Mouse (Mus musculus) erythroblast, embryonic 14.5 days (primary cell): ENCODE measurements at regions not wholly inside any gene's neighbourhood (a gene's known extent, or its start where the extent isn't known, plus 50 kb on each side); places are given as distances from the start of the nearest gene placed in this dataset.

Source experiments
- GATA1 ChIP-seq: IDR thresholded peaks from 2 replicates; pipeline ENCODE4 v1.6.1; 2012; ENCODE audit warnings: low read length, inconsistent platforms, mixed read lengths
- TAL1 ChIP-seq: IDR thresholded peaks from 3 replicates; pipeline ENCODE4 v1.6.1; 2012; ENCODE audit warnings: low read length, inconsistent platforms, mixed read lengths

DNA sequence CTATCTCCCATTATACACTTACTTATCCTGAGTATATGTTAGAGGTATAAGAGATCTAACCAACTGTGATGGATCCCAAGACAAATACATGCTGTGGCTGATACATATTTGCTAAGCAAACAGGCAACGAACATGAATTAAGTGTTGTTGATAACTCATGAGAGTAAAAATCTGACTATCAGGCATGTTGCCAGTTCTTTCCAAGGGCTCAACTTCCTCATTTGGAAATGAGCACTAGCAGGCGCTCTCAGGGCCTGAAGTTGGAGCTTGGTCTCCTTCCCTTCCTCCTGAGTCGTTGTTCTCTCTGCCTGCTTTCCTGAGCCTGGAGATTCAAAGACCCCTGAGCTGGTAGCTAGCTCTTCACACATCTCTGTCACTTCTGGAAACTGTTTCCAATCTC lies 126.6 kb downstream of the Etnk1 start:
- no peak for TF ChIP-seq TAL1
- TF ChIP-seq GATA1 = no peak
